ENCODE assay signal across 21 mouse cellular contexts in genomic region chr17:73399136-73399535, GRCm38 (mm10). TPM values are rescaled to one million over a fixed set of nuclear protein-coding genes. Genes with fewer than 3 reads are reported as not detected.
"Had no signal": no experiment of that assay in that cellular context is flagged by ENCODE, and none has a peak within 500 bp of the region (broad histone marks: within the 10 kb centered on the region; RNA-seq: fewer than 3 reads in every experiment).

No protein-coding gene starts in this region.

- H3K36me3 ChIP-seq: limb, embryonic 15.5 days; liver, embryonic 12.5 days; midbrain, embryonic 15.5 days; neural tube, embryonic 13.5 days had no signal

- H3K27me3 ChIP-seq: limb, embryonic 15.5 days; liver, embryonic 12.5 days; megakaryocyte, embryonic 14.5 days; midbrain, embryonic 15.5 days; neural tube, embryonic 13.5 days had no signal

- H3K9ac ChIP-seq: limb, embryonic 15.5 days; liver, embryonic 12.5 days; lung, embryonic 14.5 days; midbrain, embryonic 15.5 days; neural tube, embryonic 13.5 days had no signal

- H3K4me3 ChIP-seq: limb, embryonic 15.5 days; liver, embryonic 12.5 days; megakaryocyte, embryonic 14.5 days; midbrain, embryonic 15.5 days; neural tube, embryonic 13.5 days had no signal

- DNase-seq: kidney, adult 2 months; kidney, postnatal 25 days; lung, embryonic 14.5 days; lung, postnatal 10 days; lung, postnatal 4 days; right cerebral cortex, adult 18-20 months; right cerebral cortex, postnatal 25 days; thymus, adult 18-20 months; thymus, postnatal 14 days had no signal

- ATAC-seq: inflammation-experienced regulatory T-cells, adult 6 months; liver, embryonic 12.5 days; midbrain, embryonic 15.5 days had no signal

- H3K4me1 ChIP-seq: limb, embryonic 15.5 days; liver, embryonic 12.5 days; megakaryocyte, embryonic 14.5 days; midbrain, embryonic 15.5 days; neural tube, embryonic 13.5 days had no signal

- H3K27ac ChIP-seq: limb, embryonic 15.5 days; liver, embryonic 12.5 days; midbrain, embryonic 15.5 days; neural tube, embryonic 13.5 days had no signal

- H3K4me2 ChIP-seq: limb, embryonic 15.5 days; liver, embryonic 12.5 days; lung, embryonic 14.5 days; midbrain, embryonic 11.5 days; midbrain, embryonic 15.5 days; neural tube, embryonic 13.5 days had no signal

- H3K9me3 ChIP-seq: limb, embryonic 15.5 days; liver, embryonic 12.5 days; megakaryocyte, embryonic 14.5 days; midbrain, embryonic 15.5 days; neural tube, embryonic 13.5 days had no signal

RNA-seq across cellular contexts. Expression of gene Capn13, which starts 1.5 kb away (rescaled TPM):
- total RNA-seq: layer of hippocampus, postnatal 25 days; left cerebral cortex, adult 8-10 months; left cerebral cortex, postnatal 25 days had no signal
- polyA plus RNA-seq: inflammation-experienced regulatory T-cells, adult 6 months; limb, embryonic 11.5 days; limb, embryonic 15.5 days; liver, embryonic 12.5 days; liver, embryonic 16.5 days; lung, embryonic 14.5 days; midbrain, embryonic 11.5 days; midbrain, embryonic 15.5 days had no signal
